Mouse (Mus musculus): ENCODE data around the gene AL607142.1. TPM values are rescaled to one million over a fixed set of nuclear protein-coding genes. Genes with fewer than 3 reads are reported as not detected.

The AL607142.1 gene
- polyA plus RNA-seq, 1 experiment from 2014 or later = not detected

DNA sequence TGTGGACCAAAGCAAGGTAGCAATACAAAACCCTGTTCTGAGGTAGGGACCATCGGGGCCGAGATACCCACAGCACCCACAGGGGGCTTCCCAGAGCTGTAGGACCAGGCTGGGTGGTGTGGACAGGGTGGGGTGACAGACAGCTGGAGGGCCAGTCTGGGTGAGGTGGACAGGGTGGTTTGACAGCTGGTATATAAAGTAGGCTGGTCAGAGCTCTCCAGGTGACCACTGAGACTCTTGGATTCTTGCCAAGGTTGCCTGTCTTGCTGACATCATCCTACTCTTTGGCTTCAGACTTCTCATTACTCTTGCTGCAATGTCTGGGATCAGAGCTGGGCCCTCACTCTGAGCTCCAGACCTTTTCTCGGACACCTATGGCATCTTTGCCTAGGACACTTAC lies 41.6 kb downstream of the AL607142.1 start:
- Histone ChIP-seq H3K27me3 (ENCODE audit: control insufficient read depth, insufficient read depth, low read depth, low read length) (no peaks in the 10 kb centered on the region), H3K27ac (ENCODE audit: low read length) (no peak overlapping the region), H3K9me3 (ENCODE audit: control insufficient read depth, low read length) (no peaks in the 10 kb centered on the region), H3K4me2 (ENCODE audit: low read depth, low read length) (no peak overlapping the region), H3K36me3 (ENCODE audit: control insufficient read depth, insufficient read depth, low read length) (no peaks in the 10 kb centered on the region), H3K4me3 (ENCODE audit: low read length) (no peak overlapping the region), H3K4me1 (replicated peaks; ENCODE audit: control insufficient read depth, insufficient read depth, low read length) (no peaks in the 10 kb centered on the region), H3K9ac (ENCODE audit: low read length) (no peak overlapping the region)
- no peak for ATAC-seq (ENCODE audit: low read depth)
- WGBS = 80% methylated on average over 3 of the region's 3 CpGs

DNA sequence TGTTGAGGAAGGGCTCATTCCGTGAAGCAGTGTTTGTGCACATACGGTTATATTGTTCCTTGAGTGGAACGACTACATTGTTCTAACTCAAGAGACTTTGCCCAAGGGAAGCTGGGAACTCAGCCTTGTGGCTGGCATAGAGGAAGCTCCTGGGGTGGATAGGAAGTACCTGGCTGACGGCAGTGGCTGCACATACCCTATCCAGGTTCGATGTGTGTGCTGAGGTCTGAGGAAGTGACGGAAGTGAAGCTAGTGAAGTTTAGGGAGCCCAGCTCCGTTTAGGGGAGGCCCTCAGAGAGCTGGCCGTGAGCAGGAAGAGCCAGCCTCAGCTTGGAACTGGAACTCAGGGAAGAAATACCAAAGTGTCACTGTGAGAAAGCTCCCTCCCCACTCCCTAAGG lies 43.0 kb downstream of the AL607142.1 start:
- 52% methylated on average over 8 of the region's 8 CpGs for WGBS

DNA sequence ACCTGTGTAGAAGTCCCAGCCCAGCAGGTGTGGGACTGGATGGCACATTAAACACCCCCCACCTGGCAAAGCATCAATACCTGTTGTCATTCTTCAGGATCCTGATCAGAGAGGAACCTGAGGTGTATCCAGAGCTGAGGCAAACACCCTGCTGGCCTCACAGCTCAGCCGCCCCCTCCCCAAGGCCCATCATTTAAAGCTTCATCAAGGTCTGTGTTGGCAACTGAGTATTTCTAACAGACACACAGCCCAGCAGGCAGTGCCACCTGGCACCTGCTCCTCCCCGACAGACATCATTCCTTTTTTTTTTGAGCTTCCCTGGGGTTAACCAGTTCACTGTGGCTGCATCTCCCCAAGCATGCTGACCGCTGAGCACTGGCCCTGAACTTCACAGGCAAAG lies 50.7 kb downstream of the AL607142.1 start:
- Histone ChIP-seq H3K36me3 (ENCODE audit: control insufficient read depth, insufficient read depth, low read length) (no peaks in the 10 kb centered on the region), H3K4me3 (ENCODE audit: low read length) (no peak overlapping the region), H3K9me3 (ENCODE audit: control insufficient read depth, low read length) (no peaks in the 10 kb centered on the region; the same call in 1 of the 2 replicates), H3K27me3 (ENCODE audit: control insufficient read depth, insufficient read depth, low read depth, low read length) (no peaks in the 10 kb centered on the region), H3K9ac (ENCODE audit: low read length) (no peak overlapping the region), H3K27ac (ENCODE audit: low read length) (no peak overlapping the region), H3K4me1 (replicated peaks; ENCODE audit: control insufficient read depth, insufficient read depth, low read length) (no peaks in the 10 kb centered on the region), H3K4me2 (ENCODE audit: low read depth, low read length) (no peak overlapping the region)
- WGBS = 74% methylated on average over 3 of the region's 3 CpGs
- no peak for ATAC-seq (ENCODE audit: low read depth)

More for the DNA sequence above, 43.0 kb downstream of the AL607142.1 start:
- no peak overlapping the region for H3K27ac ChIP-seq (ENCODE audit: low read length)
- no peaks in the 10 kb centered on the region for H3K27me3 ChIP-seq (ENCODE audit: control insufficient read depth, insufficient read depth, low read depth, low read length)
- no peaks in the 10 kb centered on the region for H3K9me3 ChIP-seq (ENCODE audit: control insufficient read depth, low read length)
- ATAC-seq (ENCODE audit: low read depth) = no peak
- H3K4me3 ChIP-seq (ENCODE audit: low read length) = no peak overlapping the region
- H3K36me3 ChIP-seq (ENCODE audit: control insufficient read depth, insufficient read depth, low read length) = no peaks in the 10 kb centered on the region
- no peak overlapping the region for H3K9ac ChIP-seq (ENCODE audit: low read length)
- H3K4me1 ChIP-seq (replicated peaks; ENCODE audit: control insufficient read depth, insufficient read depth, low read length) = no peaks in the 10 kb centered on the region
- H3K4me2 ChIP-seq (ENCODE audit: low read depth, low read length) = no peak overlapping the region

DNA sequence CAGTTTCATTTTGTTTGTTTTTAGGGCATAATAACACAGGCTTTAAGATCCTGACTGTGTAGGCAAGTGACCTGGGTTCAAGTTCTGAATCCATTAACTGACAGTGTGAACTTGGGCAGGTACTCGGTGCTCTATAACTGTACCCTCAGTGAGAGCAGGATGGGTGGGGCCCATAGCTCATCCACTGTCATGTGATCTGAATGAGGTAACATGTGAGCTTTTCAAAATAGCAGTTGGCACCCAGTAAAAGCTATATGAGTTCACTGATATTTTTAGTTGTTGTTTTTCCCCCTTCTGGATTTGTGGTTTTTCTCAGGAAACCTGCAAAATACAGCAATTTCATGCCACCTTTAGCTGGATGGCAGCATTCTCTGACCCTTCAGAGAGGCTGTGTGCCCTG lies 51.5 kb downstream of the AL607142.1 start:
- H3K4me3 ChIP-seq (ENCODE audit: low read length) = no peak overlapping the region
- H3K27ac ChIP-seq (ENCODE audit: low read length) = no peak overlapping the region
- ATAC-seq (ENCODE audit: low read depth) = no peak
- H3K9me3 ChIP-seq (ENCODE audit: control insufficient read depth, low read length) = no peaks in the 10 kb centered on the region; the same call in 1 of the 2 replicates
- no peak overlapping the region for H3K4me2 ChIP-seq (ENCODE audit: low read depth, low read length)
- H3K36me3 ChIP-seq (ENCODE audit: control insufficient read depth, insufficient read depth, low read length) = no peaks in the 10 kb centered on the region
- 76% methylated on average over 1 of the region's 1 CpGs for WGBS
- H3K4me1 ChIP-seq (replicated peaks; ENCODE audit: control insufficient read depth, insufficient read depth, low read length) = no peaks in the 10 kb centered on the region
- H3K9ac ChIP-seq (ENCODE audit: low read length) = no peak overlapping the region
- H3K27me3 ChIP-seq (ENCODE audit: control insufficient read depth, insufficient read depth, low read depth, low read length) = no peaks in the 10 kb centered on the region

DNA sequence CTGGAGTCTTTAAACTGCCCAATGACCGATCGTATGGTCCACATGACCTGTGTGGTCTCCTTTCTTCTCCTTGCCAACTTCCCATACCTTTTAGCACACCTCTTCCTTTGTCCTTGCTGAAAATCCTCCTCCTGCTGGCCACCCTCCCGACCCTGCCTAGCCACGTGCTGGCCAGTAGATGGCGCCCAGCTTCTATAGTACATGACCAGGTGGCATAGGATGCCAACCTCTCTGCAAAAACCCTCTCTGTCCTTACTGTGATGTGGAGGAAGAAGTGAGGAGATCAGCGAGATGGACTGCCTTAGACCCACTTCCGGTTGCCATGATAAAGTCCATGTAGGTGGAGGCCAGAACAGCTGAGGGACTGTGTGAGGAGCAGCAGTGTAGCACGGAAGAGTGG lies 55.5 kb downstream of the AL607142.1 start:
- 29% methylated on average over 8 of the region's 8 CpGs for WGBS
- peak; percentile 45; the same call in 1 of the 2 replicates for ATAC-seq (ENCODE audit: low read depth)

DNA sequence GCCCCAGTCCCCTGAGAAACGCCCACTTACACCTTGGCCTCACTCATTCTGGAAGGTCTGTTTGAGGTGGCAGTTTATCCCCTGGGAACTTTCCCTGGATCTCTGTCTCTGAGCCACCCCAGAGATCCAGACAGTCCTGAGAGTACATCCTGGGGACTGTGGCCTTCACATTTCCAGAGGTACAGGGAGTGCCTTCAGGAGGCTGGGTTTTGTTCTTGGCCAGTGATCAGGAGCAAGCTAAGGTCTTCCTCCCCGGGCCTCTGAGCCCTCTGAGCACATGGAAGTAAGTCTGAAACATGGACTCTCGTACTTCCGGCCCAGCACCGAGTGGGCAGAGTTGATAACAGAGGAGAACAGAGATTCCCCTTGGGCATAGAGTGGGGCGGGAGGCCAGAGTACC lies 59.9 kb downstream of the AL607142.1 start:
- WGBS = 73% methylated on average over 6 of the region's 6 CpGs
- no peak for ATAC-seq (ENCODE audit: low read depth)
- Histone ChIP-seq H3K36me3 (ENCODE audit: control insufficient read depth, insufficient read depth, low read length) (no peaks in the 10 kb centered on the region), H3K4me2 (ENCODE audit: low read depth, low read length) (no peak overlapping the region), H3K9ac (ENCODE audit: low read length) (no peak overlapping the region), H3K9me3 (ENCODE audit: control insufficient read depth, low read length) (no peaks in the 10 kb centered on the region), H3K4me1 (replicated peaks; ENCODE audit: control insufficient read depth, insufficient read depth, low read length) (peaks cover 4% of the 10 kb centered on the region; the same call in 1 of the 2 replicates), H3K27ac (ENCODE audit: low read length) (no peak overlapping the region), H3K27me3 (ENCODE audit: control insufficient read depth, insufficient read depth, low read depth, low read length) (no peaks in the 10 kb centered on the region), H3K4me3 (ENCODE audit: low read length) (no peak overlapping the region)

More for the DNA sequence above, 55.5 kb downstream of the AL607142.1 start:
- no peak overlapping the region for H3K27ac ChIP-seq (ENCODE audit: low read length)
- H3K27me3 ChIP-seq (ENCODE audit: control insufficient read depth, insufficient read depth, low read depth, low read length) = no peaks in the 10 kb centered on the region
- no peak overlapping the region for H3K9ac ChIP-seq (ENCODE audit: low read length)
- no peak overlapping the region for H3K4me3 ChIP-seq (ENCODE audit: low read length)
- H3K9me3 ChIP-seq (ENCODE audit: control insufficient read depth, low read length) = no peaks in the 10 kb centered on the region; the same call in 1 of the 2 replicates
- H3K36me3 ChIP-seq (ENCODE audit: control insufficient read depth, insufficient read depth, low read length) = no peaks in the 10 kb centered on the region
- no peaks in the 10 kb centered on the region for H3K4me1 ChIP-seq (replicated peaks; ENCODE audit: control insufficient read depth, insufficient read depth, low read length)
- H3K4me2 ChIP-seq (ENCODE audit: low read depth, low read length) = no peak overlapping the region

DNA sequence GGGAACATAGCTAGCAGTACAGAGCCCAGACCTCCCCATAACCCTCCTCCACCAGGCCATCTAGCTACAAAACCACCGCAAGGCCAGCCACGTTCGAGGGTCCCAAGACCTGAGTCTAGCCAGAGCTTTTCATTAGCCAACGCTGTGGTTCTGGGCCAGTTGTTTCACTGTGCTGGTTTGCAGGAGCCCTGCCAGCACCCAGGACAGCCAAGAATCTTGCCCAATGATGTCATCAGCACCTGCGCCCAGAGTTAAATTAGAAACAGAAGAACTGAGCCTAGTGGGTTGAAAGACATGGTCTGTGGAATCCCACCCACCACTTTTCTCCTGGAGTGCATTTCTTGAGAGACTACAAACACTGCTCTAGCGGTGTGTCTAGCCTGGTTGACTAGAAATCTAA lies 61.3 kb downstream of the AL607142.1 start:
- Histone ChIP-seq H3K36me3 (ENCODE audit: control insufficient read depth, insufficient read depth, low read length) (no peaks in the 10 kb centered on the region), H3K27me3 (ENCODE audit: control insufficient read depth, insufficient read depth, low read depth, low read length) (no peaks in the 10 kb centered on the region), H3K4me2 (ENCODE audit: low read depth, low read length) (no peak overlapping the region), H3K9ac (ENCODE audit: low read length) (no peak overlapping the region), H3K27ac (ENCODE audit: low read length) (no peak overlapping the region), H3K4me1 (replicated peaks; ENCODE audit: control insufficient read depth, insufficient read depth, low read length) (peaks cover 6% of the 10 kb centered on the region), H3K9me3 (ENCODE audit: control insufficient read depth, low read length) (no peaks in the 10 kb centered on the region), H3K4me3 (ENCODE audit: low read length) (no peak overlapping the region)
- 82% methylated on average over 6 of the region's 6 CpGs for WGBS
- no peak for ATAC-seq (ENCODE audit: low read depth)

DNA sequence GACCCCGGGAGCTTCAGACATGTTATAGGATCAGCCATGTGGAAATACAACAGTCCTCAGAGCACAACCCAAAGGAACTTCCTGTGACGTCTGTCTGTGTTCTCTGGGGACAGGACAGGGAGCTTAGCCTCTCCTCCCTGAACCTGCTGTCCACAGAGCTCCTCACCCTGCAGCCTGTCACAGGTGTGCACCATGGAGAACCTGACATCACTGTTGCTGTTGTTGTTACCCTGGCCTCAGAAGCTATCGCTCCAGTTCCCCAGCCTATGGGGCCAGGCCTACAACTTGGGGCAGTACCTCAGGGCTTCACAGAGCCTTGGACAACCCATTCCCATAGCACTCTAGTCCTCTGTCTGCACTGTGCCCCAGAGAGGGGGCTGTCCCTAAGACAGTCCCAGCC lies 62.5 kb downstream of the AL607142.1 start:
- Histone ChIP-seq H3K4me3 (ENCODE audit: low read length) (no peak overlapping the region), H3K9me3 (ENCODE audit: control insufficient read depth, low read length) (no peaks in the 10 kb centered on the region), H3K27me3 (ENCODE audit: control insufficient read depth, insufficient read depth, low read depth, low read length) (no peaks in the 10 kb centered on the region), H3K9ac (ENCODE audit: low read length) (no peak overlapping the region), H3K27ac (ENCODE audit: low read length) (no peak overlapping the region), H3K36me3 (ENCODE audit: control insufficient read depth, insufficient read depth, low read length) (no peaks in the 10 kb centered on the region), H3K4me1 (replicated peaks; ENCODE audit: control insufficient read depth, insufficient read depth, low read length) (peaks cover 17% of the 10 kb centered on the region), H3K4me2 (ENCODE audit: low read depth, low read length) (no peak overlapping the region)
- WGBS = 85% methylated on average over 3 of the region's 3 CpGs
- ATAC-seq (ENCODE audit: low read depth) = no peak

DNA sequence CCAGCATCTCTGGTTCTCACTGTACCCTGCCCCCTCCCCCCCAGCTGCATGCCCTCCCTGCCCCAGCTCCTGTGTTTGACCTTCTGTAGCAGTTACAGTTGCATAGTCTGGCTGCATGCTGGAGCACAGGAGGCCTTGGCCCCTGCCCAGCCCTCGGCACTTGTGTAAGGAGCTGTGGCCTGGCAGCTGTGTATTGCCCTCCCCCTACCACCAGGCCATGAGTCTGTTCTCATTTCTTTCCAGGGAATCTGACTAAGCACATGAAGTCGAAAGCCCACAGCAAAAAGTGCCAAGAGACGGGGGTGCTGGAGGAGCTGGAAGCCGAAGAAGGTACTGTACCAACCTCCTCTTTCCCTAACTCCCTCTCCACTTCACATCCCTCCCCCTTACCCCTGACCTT lies 63.2 kb downstream of the AL607142.1 start:
- H3K4me1 ChIP-seq (replicated peaks; ENCODE audit: control insufficient read depth, insufficient read depth, low read length) = peaks cover 17% of the 10 kb centered on the region
- H3K4me2 ChIP-seq (ENCODE audit: low read depth, low read length) = no peak overlapping the region
- no peaks in the 10 kb centered on the region for H3K36me3 ChIP-seq (ENCODE audit: control insufficient read depth, insufficient read depth, low read length)
- 0 out of 2 replicates have a peak, but pooled peaks have one; percentile 37 for ATAC-seq (ENCODE audit: low read depth)
- WGBS = 63% methylated on average over 4 of the region's 4 CpGs
- no peaks in the 10 kb centered on the region for H3K9me3 ChIP-seq (ENCODE audit: control insufficient read depth, low read length)
- no peak overlapping the region for H3K4me3 ChIP-seq (ENCODE audit: low read length)
- no peak overlapping the region for H3K9ac ChIP-seq (ENCODE audit: low read length)
- H3K27me3 ChIP-seq (ENCODE audit: control insufficient read depth, insufficient read depth, low read depth, low read length) = no peaks in the 10 kb centered on the region
- no peak overlapping the region for H3K27ac ChIP-seq (ENCODE audit: low read length)
